Mouse (Mus musculus): ENCODE data around the gene Bicra.

DNA sequence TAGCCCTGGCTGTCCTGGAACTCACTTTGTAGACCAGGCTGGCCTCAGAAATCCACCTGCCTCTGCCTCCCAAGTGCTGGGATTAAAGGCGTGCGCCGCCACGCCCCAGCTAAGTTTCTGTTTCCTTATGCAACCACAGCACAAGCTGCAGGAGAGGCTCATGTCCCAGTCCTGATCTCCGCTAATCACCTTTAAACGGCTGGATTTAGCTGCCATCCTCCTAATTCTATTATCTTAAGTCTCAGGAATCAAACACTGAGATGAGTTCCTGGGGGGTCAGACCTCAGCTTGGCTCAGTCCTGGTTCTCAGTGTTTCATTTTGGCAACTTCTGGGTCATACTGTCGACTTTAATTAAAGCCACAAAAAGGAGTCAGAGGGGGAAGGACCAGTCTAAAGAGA, 38.1 kb downstream of the Bicra start:
- TF ChIP-seq EP300 (optimal IDR thresholded peaks at IDR 0.05) = no peak
- no peak for TF ChIP-seq CTCF (IDR thresholded peaks at IDR 0.05; ENCODE audit: low read depth)
